Mouse (Mus musculus): ENCODE data around the gene Adgra1.

DNA sequence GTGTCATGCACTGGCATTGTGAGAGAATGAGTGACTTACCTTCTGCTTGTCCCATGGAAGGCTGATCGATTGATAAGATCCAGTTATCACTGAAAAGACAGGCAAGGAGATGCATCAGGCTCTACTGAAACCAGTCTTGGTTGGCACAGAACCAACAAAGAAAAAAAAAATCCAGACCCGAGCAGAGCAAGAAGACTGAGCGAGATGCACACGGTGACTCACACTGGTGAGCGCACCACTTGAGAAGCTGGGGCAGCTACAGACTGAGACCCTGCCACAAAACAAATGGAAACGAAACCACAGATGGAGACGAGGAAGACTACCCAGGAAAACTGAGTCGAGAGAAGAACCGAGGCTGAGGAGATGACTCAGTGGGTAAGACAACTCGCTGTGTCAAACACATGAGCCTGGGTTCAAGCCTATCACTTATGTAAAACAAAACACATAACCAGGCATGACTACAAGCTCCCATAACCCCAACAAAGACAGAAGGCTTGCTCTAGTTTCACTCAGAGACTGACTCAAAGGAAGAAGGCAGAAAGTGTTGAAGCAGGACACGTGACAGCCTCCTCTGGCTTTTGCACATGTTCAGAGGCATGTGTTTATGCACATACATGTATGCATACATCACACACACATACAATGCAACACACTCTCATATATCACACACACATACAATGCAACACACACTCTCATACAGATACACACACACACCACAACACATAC lies 6.6 kb downstream of the Adgra1 start:
- TF ChIP-seq TAL1 (IDR thresholded peaks at IDR 0.05; ENCODE audit: low read length) (no peak), GATA1 (IDR thresholded peaks at IDR 0.05; ENCODE audit: low read length) (no peak)

All from erythroblast, embryonic 14.5 days (primary cell).